Mouse (Mus musculus): ENCODE measurements around the gene Foxr1. TPM values are rescaled to one million over a fixed set of nuclear protein-coding genes. Genes with fewer than 3 reads are reported as not detected.

Foxr1 gene
- total RNA-seq, 1 experiment = 1.9 TPM

GRCm38 (mm10) chr9:44478959-44479605, 38.1 kb upstream of the Foxr1 start:
- no peak for TF ChIP-seq HCFC1 (IDR thresholded peaks at IDR 0.05; ENCODE audit: borderline replicate concordance, insufficient read depth, low read length)
- no peak for TF ChIP-seq CHD2 (IDR thresholded peaks at IDR 0.05; ENCODE audit: low read depth, low read length)
- no peak for TF ChIP-seq ZNF384 (IDR thresholded peaks at IDR 0.05; ENCODE audit: low read depth, low read length)
- no peak for TF ChIP-seq MAFK (IDR thresholded peaks at IDR 0.05; ENCODE audit: insufficient read depth, low read depth, low read length)
- TF ChIP-seq ZC3H11A (IDR thresholded peaks at IDR 0.05; ENCODE audit: borderline replicate concordance, low read depth, low read length) = no peak
- Histone ChIP-seq H3K9me3 (ENCODE audit: control insufficient read depth, insufficient read depth, low read depth, low read length) (no peaks in the 10 kb centered on the region), H3K27ac (ENCODE audit: insufficient read depth, low read depth, low read length, poor library complexity, severe bottlenecking) (no peak overlapping the region; the same call in 1 of the 2 replicates), H3K9ac (ENCODE audit: insufficient read depth, low read depth, low read length, poor library complexity, severe bottlenecking) (peak overlapping the region; percentile 45), H3K4me3 (ENCODE audit: insufficient read depth in 1 of 2, low read depth in 1 of 2, low read length in 2 of 2, poor library complexity in 1 of 2, severe bottlenecking in 1 of 2) (peak overlapping the region; percentile 65 to 92), H3K4me1 (ENCODE audit: control insufficient read depth in 2 of 2, insufficient read depth in 2 of 2, low read length in 2 of 2, poor library complexity in 1 of 2) (peaks cover 3% of the 10 kb centered on the region in 2 experiments; a peak in 3 of 4 replicates), H3K36me3 (ENCODE audit: control insufficient read depth, insufficient read depth, low read length, poor library complexity, severe bottlenecking) (no peaks in the 10 kb centered on the region)
- in situ Hi-C loops (cut with MboI; ENCODE audit: low sequenced_read_pairs in 2 of 2, unreplicated experiment in 2 of 2) = no loop called here
- DNase-seq (ENCODE audit: low read depth, low spot score) = no peak

- no peak overlapping the region; the same call in 1 of the 2 replicates for H3K27ac ChIP-seq (ENCODE audit: insufficient read depth, low read depth, low read length, poor library complexity, severe bottlenecking)
- in situ Hi-C loops (cut with MboI; ENCODE audit: low sequenced_read_pairs in 2 of 2, unreplicated experiment in 2 of 2) = no loop called here
- TF ChIP-seq ZC3H11A (IDR thresholded peaks at IDR 0.05; ENCODE audit: borderline replicate concordance, low read depth, low read length) = no peak
- TF ChIP-seq MAFK (IDR thresholded peaks at IDR 0.05; ENCODE audit: insufficient read depth, low read depth, low read length) = no peak
- TF ChIP-seq CHD2 (IDR thresholded peaks at IDR 0.05; ENCODE audit: low read depth, low read length) = no peak
- no peaks in the 10 kb centered on the region for H3K9me3 ChIP-seq (ENCODE audit: control insufficient read depth, insufficient read depth, low read depth, low read length)
- peak overlapping the region; percentile 29; the same call in 1 of the 2 replicates for H3K9ac ChIP-seq (ENCODE audit: insufficient read depth, low read depth, low read length, poor library complexity, severe bottlenecking)
- H3K4me3 ChIP-seq (ENCODE audit: insufficient read depth in 1 of 2, low read depth in 1 of 2, low read length in 2 of 2, poor library complexity in 1 of 2, severe bottlenecking in 1 of 2) = peak overlapping the region; percentile 65 to 92
- no peak for DNase-seq (ENCODE audit: low read depth, low spot score)
- H3K4me1 ChIP-seq (ENCODE audit: control insufficient read depth in 2 of 2, insufficient read depth in 2 of 2, low read length in 2 of 2, poor library complexity in 1 of 2) = peaks cover 1 to 2% of the 10 kb centered on the region in 2 experiments; a peak in 1 of 4 replicates
- H3K36me3 ChIP-seq (ENCODE audit: control insufficient read depth, insufficient read depth, low read length, poor library complexity, severe bottlenecking) = no peaks in the 10 kb centered on the region
These were observed 37.4 kb upstream of the Foxr1 start for GRCm38 (mm10) chr9:44478229-44478921.

- peak overlapping the region; percentile 46; the same call in 1 of the 2 replicates for H3K9ac ChIP-seq (ENCODE audit: insufficient read depth, low read depth, low read length, poor library complexity, severe bottlenecking)
- H3K27ac ChIP-seq (ENCODE audit: insufficient read depth, low read depth, low read length, poor library complexity, severe bottlenecking) = no peak overlapping the region
- DNase-seq (ENCODE audit: low read depth, low spot score) = no peak
- H3K36me3 ChIP-seq (ENCODE audit: control insufficient read depth, insufficient read depth, low read length, poor library complexity, severe bottlenecking) = no peaks in the 10 kb centered on the region
- TF ChIP-seq HCFC1 (IDR thresholded peaks at IDR 0.05; ENCODE audit: borderline replicate concordance, insufficient read depth, low read length) (no peak), ZC3H11A (IDR thresholded peaks at IDR 0.05; ENCODE audit: borderline replicate concordance, low read depth, low read length) (no peak), CHD2 (IDR thresholded peaks at IDR 0.05; ENCODE audit: low read depth, low read length) (no peak), ZNF384 (IDR thresholded peaks at IDR 0.05; ENCODE audit: low read depth, low read length) (no peak), MAFK (IDR thresholded peaks at IDR 0.05; ENCODE audit: insufficient read depth, low read depth, low read length) (no peak)
- in situ Hi-C loops (cut with MboI; ENCODE audit: low sequenced_read_pairs in 2 of 2, unreplicated experiment in 2 of 2) = no loop called here
- peaks cover 0 to 2% of the 10 kb centered on the region in 2 experiments; a peak in 1 of 4 replicates for H3K4me1 ChIP-seq (ENCODE audit: control insufficient read depth in 2 of 2, insufficient read depth in 2 of 2, low read length in 2 of 2, poor library complexity in 1 of 2)
- no peaks in the 10 kb centered on the region for H3K9me3 ChIP-seq (ENCODE audit: control insufficient read depth, insufficient read depth, low read depth, low read length)
- H3K4me3 ChIP-seq (ENCODE audit: insufficient read depth in 1 of 2, low read depth in 1 of 2, low read length in 2 of 2, poor library complexity in 1 of 2, severe bottlenecking in 1 of 2) = peak overlapping the region; percentile 65 to 92
These were observed 36.6 kb upstream of the Foxr1 start for GRCm38 (mm10) chr9:44477339-44478228.

- H3K27ac ChIP-seq (ENCODE audit: insufficient read depth, low read depth, low read length, poor library complexity, severe bottlenecking) = no peak overlapping the region
- DNase-seq (ENCODE audit: low read depth, low spot score) = no peak
These were observed 35.0 kb upstream of the Foxr1 start for GRCm38 (mm10) chr9:44475936-44476335.

More at GRCm38 (mm10) chr9:44475936-44476335, 35.0 kb upstream of the Foxr1 start:
- H3K9me3 ChIP-seq (ENCODE audit: control insufficient read depth, insufficient read depth, low read depth, low read length) = no peaks in the 10 kb centered on the region
- TF ChIP-seq ZNF384 (IDR thresholded peaks at IDR 0.05; ENCODE audit: low read depth, low read length) (no peak), ZC3H11A (IDR thresholded peaks at IDR 0.05; ENCODE audit: borderline replicate concordance, low read depth, low read length) (no peak), HCFC1 (IDR thresholded peaks at IDR 0.05; ENCODE audit: borderline replicate concordance, insufficient read depth, low read length) (no peak), CHD2 (IDR thresholded peaks at IDR 0.05; ENCODE audit: low read depth, low read length) (no peak), MAFK (IDR thresholded peaks at IDR 0.05; ENCODE audit: insufficient read depth, low read depth, low read length) (no peak)
- no peaks in the 10 kb centered on the region for H3K4me1 ChIP-seq (ENCODE audit: control insufficient read depth in 2 of 2, insufficient read depth in 2 of 2, low read length in 2 of 2, poor library complexity in 1 of 2)
- H3K4me3 ChIP-seq (ENCODE audit: insufficient read depth in 1 of 2, low read depth in 1 of 2, low read length in 2 of 2, poor library complexity in 1 of 2, severe bottlenecking in 1 of 2) = no peak overlapping the region
- H3K36me3 ChIP-seq (ENCODE audit: control insufficient read depth, insufficient read depth, low read length, poor library complexity, severe bottlenecking) = no peaks in the 10 kb centered on the region
- no peak overlapping the region for H3K9ac ChIP-seq (ENCODE audit: insufficient read depth, low read depth, low read length, poor library complexity, severe bottlenecking)
- in situ Hi-C loops (cut with MboI; ENCODE audit: low sequenced_read_pairs in 2 of 2, unreplicated experiment in 2 of 2) = no loop called here
